Mouse (Mus musculus) central nervous system, embryonic 14 days (tissue): ENCODE results near the gene Gm21258. TPM values are rescaled to one million over a fixed set of nuclear protein-coding genes. Genes with fewer than 3 reads are reported as not detected.

ENCODE experiments used
- polyA plus RNA-seq: library from polyadenylated mRNA; depleted of rRNA; stranded (reverse); fragments of >200 nt; gene quantifications from 2 replicates; pipeline ENCODE4 v1.2.3, GENCODE M21; 2012; rRNA removed

The Gm21258 gene
- not detected in 2 replicates for polyA plus RNA-seq

GRCm38 (mm10) chrY:52779740-52780139 is at the start of gene Gm21258:
TSS of gene Gm21258 (plus strand) at chrY:52780040.

